Mouse (Mus musculus): ENCODE results near the gene A730049H05Rik. TPM values are rescaled to one million over a fixed set of nuclear protein-coding genes. Genes with fewer than 3 reads are reported as not detected.

A730049H05Rik gene
- polyA plus RNA-seq (2014; fragmentation: Nextera tagmentation; extraction: Ambion mirVana) = 0.46 and 0.97 TPM in 2 replicates

GRCm38 (mm10) chr6:92816311-92816751, at the start of gene A730049H05Rik:
A730049H05Rik (plus strand) TSS chr6:92816478.
- Histone ChIP-seq H3K9ac (no peak within 1 kb of the TSS), H3K4me3 (replicated peaks; ENCODE audit: low read length) (no peak within 1 kb of the TSS), H3K36me3 (replicated peaks; ENCODE audit: control insufficient read depth, insufficient read depth) (no peaks in the 10 kb centered on the region), H3K4me2 (replicated peaks) (peak within 1 kb of the TSS; percentile 41), H3K27me3 (ENCODE audit: control insufficient read depth, insufficient read depth, low read length) (no peaks in the 10 kb centered on the region; the same call in 1 of the 2 replicates), H3K9me3 (ENCODE audit: control insufficient read depth, low read length) (no peaks in the 10 kb centered on the region), H3K27ac (no peak within 1 kb of the TSS), H3K4me1 (replicated peaks; ENCODE audit: control insufficient read depth, insufficient read depth, low read length) (peaks cover 13% of the 10 kb centered on the region)
- DNase-seq (ENCODE audit: low spot score) = no peak
- ATAC-seq (ENCODE audit: low FRiP score) = peak; percentile 40; the same call in 1 of the 2 replicates
- WGBS = 1% methylated on average over 8 of the region's 8 CpGs

- Histone ChIP-seq H3K27me3 (ENCODE audit: control insufficient read depth, insufficient read depth, low read length) (no peaks in the 10 kb centered on the region), H3K4me1 (replicated peaks; ENCODE audit: control insufficient read depth, insufficient read depth, low read length) (no peaks in the 10 kb centered on the region), H3K9me3 (ENCODE audit: control insufficient read depth, low read length) (no peaks in the 10 kb centered on the region), H3K4me3 (replicated peaks; ENCODE audit: low read length) (no peak overlapping the region), H3K9ac (no peak overlapping the region), H3K4me2 (replicated peaks) (no peak overlapping the region), H3K36me3 (replicated peaks; ENCODE audit: control insufficient read depth, insufficient read depth) (no peaks in the 10 kb centered on the region), H3K27ac (no peak overlapping the region)
- DNase-seq (ENCODE audit: low spot score) = peak; percentile 81
- no peak for ATAC-seq (ENCODE audit: low FRiP score)
- 16% methylated on average over 2 of the region's 2 CpGs for WGBS
Measured at GRCm38 (mm10) chr6:92776356-92776755, 39.9 kb upstream of the A730049H05Rik start.

GRCm38 (mm10) chr6:92779140-92779934, 36.9 kb upstream of the A730049H05Rik start:
- no peak for ATAC-seq (ENCODE audit: low FRiP score)
- no peak for DNase-seq (ENCODE audit: low spot score)
- Histone ChIP-seq H3K9me3 (ENCODE audit: control insufficient read depth, low read length) (no peaks in the 10 kb centered on the region), H3K9ac (no peak overlapping the region), H3K4me2 (replicated peaks) (no peak overlapping the region), H3K36me3 (replicated peaks; ENCODE audit: control insufficient read depth, insufficient read depth) (no peaks in the 10 kb centered on the region), H3K4me1 (replicated peaks; ENCODE audit: control insufficient read depth, insufficient read depth, low read length) (no peaks in the 10 kb centered on the region), H3K27ac (no peak overlapping the region), H3K4me3 (replicated peaks; ENCODE audit: low read length) (no peak overlapping the region), H3K27me3 (ENCODE audit: control insufficient read depth, insufficient read depth, low read length) (no peaks in the 10 kb centered on the region)
- 84% methylated on average over 11 of the region's 11 CpGs for WGBS

GRCm38 (mm10) chr6:92779935-92780205, 36.4 kb upstream of the A730049H05Rik start:
- DNase-seq (ENCODE audit: low spot score) = no peak
- Histone ChIP-seq H3K9me3 (ENCODE audit: control insufficient read depth, low read length) (no peaks in the 10 kb centered on the region), H3K27me3 (ENCODE audit: control insufficient read depth, insufficient read depth, low read length) (no peaks in the 10 kb centered on the region), H3K36me3 (replicated peaks; ENCODE audit: control insufficient read depth, insufficient read depth) (no peaks in the 10 kb centered on the region), H3K4me2 (replicated peaks) (no peak overlapping the region), H3K4me3 (replicated peaks; ENCODE audit: low read length) (no peak overlapping the region), H3K9ac (no peak overlapping the region), H3K27ac (no peak overlapping the region), H3K4me1 (replicated peaks; ENCODE audit: control insufficient read depth, insufficient read depth, low read length) (0 out of 2 replicates have a peak, but pooled peaks cover 3% of the 10 kb centered on the region)
- ATAC-seq (ENCODE audit: low FRiP score) = no peak
- 40% methylated on average over 5 of the region's 5 CpGs for WGBS

- Histone ChIP-seq H3K4me3 (replicated peaks; ENCODE audit: low read length) (no peak overlapping the region), H3K9me3 (ENCODE audit: control insufficient read depth, low read length) (no peaks in the 10 kb centered on the region), H3K27me3 (ENCODE audit: control insufficient read depth, insufficient read depth, low read length) (peaks cover 9% of the 10 kb centered on the region; the same call in 1 of the 2 replicates), H3K36me3 (replicated peaks; ENCODE audit: control insufficient read depth, insufficient read depth) (no peaks in the 10 kb centered on the region), H3K4me2 (replicated peaks) (no peak overlapping the region), H3K4me1 (replicated peaks; ENCODE audit: control insufficient read depth, insufficient read depth, low read length) (0 out of 2 replicates have a peak, but pooled peaks cover 3% of the 10 kb centered on the region), H3K9ac (no peak overlapping the region), H3K27ac (no peak overlapping the region)
- WGBS = 84% methylated on average over 6 of the region's 6 CpGs
- ATAC-seq (ENCODE audit: low FRiP score) (no peak), DNase-seq (ENCODE audit: low spot score) (no peak)
Measured at GRCm38 (mm10) chr6:92781446-92781845, 34.8 kb upstream of the A730049H05Rik start.

- Histone ChIP-seq H3K4me2 (replicated peaks) (no peak overlapping the region), H3K4me3 (replicated peaks; ENCODE audit: low read length) (no peak overlapping the region), H3K27ac (no peak overlapping the region), H3K9me3 (ENCODE audit: control insufficient read depth, low read length) (no peaks in the 10 kb centered on the region), H3K9ac (no peak overlapping the region), H3K4me1 (replicated peaks; ENCODE audit: control insufficient read depth, insufficient read depth, low read length) (0 out of 2 replicates have a peak, but pooled peaks cover 8% of the 10 kb centered on the region), H3K27me3 (ENCODE audit: control insufficient read depth, insufficient read depth, low read length) (peaks cover 13% of the 10 kb centered on the region), H3K36me3 (replicated peaks; ENCODE audit: control insufficient read depth, insufficient read depth) (no peaks in the 10 kb centered on the region)
- 4% methylated on average over 7 of the region's 7 CpGs for WGBS
- ATAC-seq (ENCODE audit: low FRiP score) (no peak), DNase-seq (ENCODE audit: low spot score) (peak; percentile 88)
Measured at GRCm38 (mm10) chr6:92784782-92785181, 31.5 kb upstream of the A730049H05Rik start.

GRCm38 (mm10) chr6:92786701-92787375, 29.4 kb upstream of the A730049H05Rik start:
- no peaks in the 10 kb centered on the region for H3K9me3 ChIP-seq (ENCODE audit: control insufficient read depth, low read length)
- 0 out of 2 replicates have a peak, but pooled peaks cover 8% of the 10 kb centered on the region for H3K4me1 ChIP-seq (replicated peaks; ENCODE audit: control insufficient read depth, insufficient read depth, low read length)
- H3K4me2 ChIP-seq (replicated peaks) = peak overlapping the region; percentile 79
- WGBS = 3% methylated on average over 20 of the region's 20 CpGs
- peak overlapping the region; percentile 33 for H3K4me3 ChIP-seq (replicated peaks; ENCODE audit: low read length)
- ATAC-seq (ENCODE audit: low FRiP score) = peak; percentile 31; the same call in 1 of the 2 replicates
- peak; percentile 57 for DNase-seq (ENCODE audit: low spot score)
- H3K9ac ChIP-seq = peak overlapping the region; percentile 57
- H3K27ac ChIP-seq = no peak overlapping the region
- no peaks in the 10 kb centered on the region for H3K36me3 ChIP-seq (replicated peaks; ENCODE audit: control insufficient read depth, insufficient read depth)
- peaks cover 13% of the 10 kb centered on the region for H3K27me3 ChIP-seq (ENCODE audit: control insufficient read depth, insufficient read depth, low read length)

GRCm38 (mm10) chr6:92787376-92787712, 28.9 kb upstream of the A730049H05Rik start:
- Histone ChIP-seq H3K27ac (no peak overlapping the region), H3K9ac (peak overlapping the region; percentile 57; the same call in 1 of the 2 replicates), H3K9me3 (ENCODE audit: control insufficient read depth, low read length) (no peaks in the 10 kb centered on the region), H3K36me3 (replicated peaks; ENCODE audit: control insufficient read depth, insufficient read depth) (no peaks in the 10 kb centered on the region), H3K4me2 (replicated peaks) (peak overlapping the region; percentile 79), H3K27me3 (ENCODE audit: control insufficient read depth, insufficient read depth, low read length) (peaks cover 13% of the 10 kb centered on the region), H3K4me1 (replicated peaks; ENCODE audit: control insufficient read depth, insufficient read depth, low read length) (0 out of 2 replicates have a peak, but pooled peaks cover 8% of the 10 kb centered on the region), H3K4me3 (replicated peaks; ENCODE audit: low read length) (peak overlapping the region; percentile 33)
- DNase-seq (ENCODE audit: low spot score) (peak; percentile 95), ATAC-seq (ENCODE audit: low FRiP score) (peak; percentile 83; the same call in 1 of the 2 replicates)
- WGBS = 1% methylated on average over 10 of the region's 12 CpGs

- Histone ChIP-seq H3K27ac (no peak overlapping the region), H3K27me3 (ENCODE audit: control insufficient read depth, insufficient read depth, low read length) (no peaks in the 10 kb centered on the region), H3K4me3 (replicated peaks; ENCODE audit: low read length) (no peak overlapping the region), H3K4me2 (replicated peaks) (no peak overlapping the region), H3K36me3 (replicated peaks; ENCODE audit: control insufficient read depth, insufficient read depth) (no peaks in the 10 kb centered on the region), H3K9me3 (ENCODE audit: control insufficient read depth, low read length) (no peaks in the 10 kb centered on the region), H3K9ac (no peak overlapping the region), H3K4me1 (replicated peaks; ENCODE audit: control insufficient read depth, insufficient read depth, low read length) (no peaks in the 10 kb centered on the region)
- ATAC-seq (ENCODE audit: low FRiP score) (no peak), DNase-seq (ENCODE audit: low spot score) (no peak)
- WGBS = 84% methylated on average over 6 of the region's 6 CpGs
Measured at GRCm38 (mm10) chr6:92793804-92794203, 22.5 kb upstream of the A730049H05Rik start.
